Mouse (Mus musculus): ENCODE measurements around the gene Tnni2. TPM values are rescaled to one million over a fixed set of nuclear protein-coding genes. Genes with fewer than 3 reads are reported as not detected.
A peak's percentile ranks its signal among the peaks of the same experiment; 100 is the strongest.

The Tnni2 gene
- polyA plus RNA-seq, 1 experiment from 2014 or later: 4.3 TPM

DNA sequence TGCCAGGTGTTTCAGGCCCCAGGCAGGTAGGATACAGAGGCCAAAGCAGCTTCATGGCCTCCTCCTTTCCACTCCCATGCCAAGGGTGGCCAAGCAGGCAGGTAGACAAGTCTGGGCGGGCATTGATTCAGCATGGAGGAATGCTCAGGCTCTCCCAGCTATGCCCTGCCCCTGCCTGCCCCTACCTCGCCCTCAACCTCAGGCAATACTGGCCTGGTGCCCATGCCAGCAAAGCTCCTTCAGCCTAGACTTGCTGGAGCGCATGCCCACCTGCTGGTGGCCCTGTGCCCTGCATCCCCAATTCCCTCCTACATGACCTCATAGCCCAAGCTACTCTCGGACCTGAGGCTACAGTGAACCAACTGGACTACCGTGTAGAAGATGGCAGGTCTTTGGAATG, 4.3 kb upstream of the Tnni2 start:
- Histone ChIP-seq H3K36me3 (ENCODE audit: control insufficient read depth, insufficient read depth, low read length) (no peaks in the 10 kb centered on the region), H3K4me1 (ENCODE audit: control insufficient read depth, insufficient read depth, low read length) (peaks cover 39% of the 10 kb centered on the region), H3K9me3 (ENCODE audit: control insufficient read depth, low read length) (no peaks in the 10 kb centered on the region), H3K4me3 (ENCODE audit: low read length) (no peak overlapping the region), H3K4me2 (ENCODE audit: low read depth, low read length) (no peak overlapping the region), H3K27me3 (replicated peaks; ENCODE audit: control insufficient read depth, insufficient read depth, low read length) (no peaks in the 10 kb centered on the region), H3K27ac (ENCODE audit: low read length) (no peak overlapping the region), H3K9ac (ENCODE audit: low read depth, low read length) (no peak overlapping the region; the same call in 1 of the 2 replicates)
- no peak for ATAC-seq
- 91% methylated on average over 5 of the region's 5 CpGs for WGBS

- no peak overlapping the region; the same call in 1 of the 2 replicates for H3K27ac ChIP-seq (ENCODE audit: low read length)
- 83% methylated on average over 14 of the region's 14 CpGs for WGBS
Observed at GRCm38 (mm10) chr7:142439966-142440365, 1.6 kb upstream of the Tnni2 start.

DNA sequence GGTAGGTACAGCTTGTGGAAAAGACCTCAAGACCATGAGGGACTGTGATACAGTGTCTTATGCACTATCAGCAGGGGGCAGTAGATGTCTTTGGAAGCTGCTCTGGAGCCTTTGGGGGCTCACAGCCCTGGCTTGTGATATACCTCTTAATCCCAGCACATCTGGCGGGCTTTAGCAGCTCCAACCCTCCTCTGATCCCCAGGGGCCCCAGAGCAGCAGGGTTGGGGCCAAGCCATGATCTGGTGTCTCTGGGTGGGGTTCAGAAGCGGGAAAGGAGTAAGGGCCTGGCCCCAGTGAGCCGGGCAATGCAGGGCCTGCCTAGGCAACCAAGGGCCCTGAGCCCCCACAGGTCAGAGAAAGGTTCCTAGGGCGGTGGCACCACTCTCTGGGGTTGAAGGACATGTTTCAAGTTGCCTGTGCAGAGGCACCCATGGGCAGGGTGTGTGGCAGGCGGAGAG, 922 bp upstream of the Tnni2 start:
- ATAC-seq: peak; percentile 82
- no peak overlapping the region for H3K4me2 ChIP-seq (ENCODE audit: low read depth, low read length)
- H3K4me1 ChIP-seq (ENCODE audit: control insufficient read depth, insufficient read depth, low read length): peaks cover 20% of the 10 kb centered on the region
- 32% methylated on average over 5 of the region's 5 CpGs for WGBS
- peak overlapping the region; percentile 47 for H3K9ac ChIP-seq (ENCODE audit: low read depth, low read length)
- no peaks in the 10 kb centered on the region for H3K9me3 ChIP-seq (ENCODE audit: control insufficient read depth, low read length)
- no peaks in the 10 kb centered on the region for H3K27me3 ChIP-seq (replicated peaks; ENCODE audit: control insufficient read depth, insufficient read depth, low read length)
- no peaks in the 10 kb centered on the region for H3K36me3 ChIP-seq (ENCODE audit: control insufficient read depth, insufficient read depth, low read length)
- peak overlapping the region; percentile 46 for H3K27ac ChIP-seq (ENCODE audit: low read length)
- no peak overlapping the region for H3K4me3 ChIP-seq (ENCODE audit: low read length)

More at GRCm38 (mm10) chr7:142439966-142440365, 1.6 kb upstream of the Tnni2 start:
- no peaks in the 10 kb centered on the region for H3K9me3 ChIP-seq (ENCODE audit: control insufficient read depth, low read length)
- peak overlapping the region; percentile 7 for H3K9ac ChIP-seq (ENCODE audit: low read depth, low read length)
- no peak overlapping the region for H3K4me2 ChIP-seq (ENCODE audit: low read depth, low read length)
- H3K27me3 ChIP-seq (replicated peaks; ENCODE audit: control insufficient read depth, insufficient read depth, low read length): no peaks in the 10 kb centered on the region
- no peaks in the 10 kb centered on the region for H3K36me3 ChIP-seq (ENCODE audit: control insufficient read depth, insufficient read depth, low read length)
- no peak for ATAC-seq
- peaks cover 20% of the 10 kb centered on the region for H3K4me1 ChIP-seq (ENCODE audit: control insufficient read depth, insufficient read depth, low read length)
- H3K4me3 ChIP-seq (ENCODE audit: low read length): no peak overlapping the region

GRCm38 (mm10) chr7:142442081-142442907, 686 bp downstream of the Tnni2 start:
- H3K9me3 ChIP-seq (ENCODE audit: control insufficient read depth, low read length): no peaks in the 10 kb centered on the region
- no peak for ATAC-seq
- H3K27ac ChIP-seq (ENCODE audit: low read length): no peak overlapping the region
- no peak overlapping the region for H3K4me2 ChIP-seq (ENCODE audit: low read depth, low read length)
- no peaks in the 10 kb centered on the region for H3K36me3 ChIP-seq (ENCODE audit: control insufficient read depth, insufficient read depth, low read length)
- WGBS: 65% methylated on average over 9 of the region's 9 CpGs
- H3K4me1 ChIP-seq (ENCODE audit: control insufficient read depth, insufficient read depth, low read length): peaks cover 17% of the 10 kb centered on the region
- no peaks in the 10 kb centered on the region for H3K27me3 ChIP-seq (replicated peaks; ENCODE audit: control insufficient read depth, insufficient read depth, low read length)
- no peak overlapping the region for H3K4me3 ChIP-seq (ENCODE audit: low read length)
- H3K9ac ChIP-seq (ENCODE audit: low read depth, low read length): peak overlapping the region; percentile 11; the same call in 1 of the 2 replicates

DNA sequence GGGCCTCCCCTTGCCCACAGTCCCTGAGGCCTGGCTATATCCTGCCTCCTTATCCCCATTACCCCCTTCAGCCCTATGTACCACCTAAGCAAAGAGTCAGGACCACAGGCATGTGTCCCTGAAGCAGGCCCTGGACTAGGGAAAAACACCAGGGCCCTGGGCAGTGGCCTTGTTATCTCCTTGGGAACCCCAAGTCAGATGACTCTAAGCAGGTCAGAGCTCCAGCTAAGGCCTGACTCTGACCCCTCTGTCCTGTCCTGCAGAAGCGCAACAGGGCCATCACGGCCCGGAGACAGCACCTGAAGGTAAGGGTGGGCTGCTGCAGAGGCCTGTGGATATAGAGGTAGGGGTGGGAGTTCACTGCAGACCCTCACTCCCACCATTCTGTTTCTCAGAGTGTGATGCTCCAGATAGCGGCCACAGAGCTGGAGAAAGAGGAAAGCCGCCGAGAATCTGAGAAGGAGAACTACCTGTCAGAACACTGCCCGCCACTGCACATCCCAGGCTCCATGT, 1.4 kb downstream of the Tnni2 start:
- H3K9ac ChIP-seq (ENCODE audit: low read depth, low read length): no peak overlapping the region
- no peaks in the 10 kb centered on the region for H3K27me3 ChIP-seq (replicated peaks; ENCODE audit: control insufficient read depth, insufficient read depth, low read length)
- H3K4me2 ChIP-seq (ENCODE audit: low read depth, low read length): no peak overlapping the region
- no peak for ATAC-seq
- H3K9me3 ChIP-seq (ENCODE audit: control insufficient read depth, low read length): no peaks in the 10 kb centered on the region
- WGBS: 98% methylated on average over 7 of the region's 7 CpGs
- H3K4me3 ChIP-seq (ENCODE audit: low read length): no peak overlapping the region
- 0 out of 2 replicates have a peak overlapping the region, but pooled peaks have one; percentile 38 for H3K27ac ChIP-seq (ENCODE audit: low read length)
- peaks cover 15% of the 10 kb centered on the region for H3K4me1 ChIP-seq (ENCODE audit: control insufficient read depth, insufficient read depth, low read length)
- H3K36me3 ChIP-seq (ENCODE audit: control insufficient read depth, insufficient read depth, low read length): no peaks in the 10 kb centered on the region

DNA sequence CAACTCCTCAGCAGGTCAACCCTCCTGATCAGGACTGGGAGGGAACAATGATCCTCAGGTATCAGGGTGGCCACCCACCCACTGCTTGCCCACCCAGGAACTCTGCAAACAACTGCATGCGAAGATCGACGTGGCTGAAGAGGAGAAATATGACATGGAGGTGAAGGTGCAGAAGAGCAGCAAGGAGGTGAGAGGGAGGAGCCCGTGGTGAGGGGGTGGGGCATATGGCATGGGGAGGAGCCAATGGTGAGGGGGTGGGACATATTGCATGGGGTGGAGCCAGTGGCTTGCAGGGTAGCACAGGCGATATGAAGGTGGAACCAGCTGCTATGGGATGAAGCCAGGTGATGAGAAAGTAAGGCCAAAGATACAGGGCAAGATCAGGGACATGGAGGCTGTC, 1.9 kb downstream of the Tnni2 start:
- Histone ChIP-seq H3K4me3 (ENCODE audit: low read length) (no peak overlapping the region), H3K4me1 (ENCODE audit: control insufficient read depth, insufficient read depth, low read length) (peaks cover 15% of the 10 kb centered on the region), H3K36me3 (ENCODE audit: control insufficient read depth, insufficient read depth, low read length) (no peaks in the 10 kb centered on the region), H3K27me3 (replicated peaks; ENCODE audit: control insufficient read depth, insufficient read depth, low read length) (no peaks in the 10 kb centered on the region), H3K4me2 (ENCODE audit: low read depth, low read length) (no peak overlapping the region), H3K9me3 (ENCODE audit: control insufficient read depth, low read length) (no peaks in the 10 kb centered on the region), H3K9ac (ENCODE audit: low read depth, low read length) (no peak overlapping the region), H3K27ac (ENCODE audit: low read length) (no peak overlapping the region)
- no peak for ATAC-seq
- 80% methylated on average over 5 of the region's 5 CpGs for WGBS

GRCm38 (mm10) chr7:142444171-142444570, 2.6 kb downstream of the Tnni2 start:
- H3K27me3 ChIP-seq (replicated peaks; ENCODE audit: control insufficient read depth, insufficient read depth, low read length): no peaks in the 10 kb centered on the region
- H3K27ac ChIP-seq (ENCODE audit: low read length): no peak overlapping the region
- no peak overlapping the region for H3K4me2 ChIP-seq (ENCODE audit: low read depth, low read length)
- no peak overlapping the region for H3K9ac ChIP-seq (ENCODE audit: low read depth, low read length)
- WGBS: 94% methylated on average over 6 of the region's 6 CpGs
- ATAC-seq: no peak
- no peak overlapping the region for H3K4me3 ChIP-seq (ENCODE audit: low read length)
- H3K4me1 ChIP-seq (ENCODE audit: control insufficient read depth, insufficient read depth, low read length): peaks cover 15% of the 10 kb centered on the region
- no peaks in the 10 kb centered on the region for H3K36me3 ChIP-seq (ENCODE audit: control insufficient read depth, insufficient read depth, low read length)
- no peaks in the 10 kb centered on the region for H3K9me3 ChIP-seq (ENCODE audit: control insufficient read depth, low read length)

GRCm38 (mm10) chr7:142445324-142445723, 3.7 kb downstream of the Tnni2 start:
- H3K27ac ChIP-seq (ENCODE audit: low read length): no peak overlapping the region
- no peaks in the 10 kb centered on the region for H3K27me3 ChIP-seq (replicated peaks; ENCODE audit: control insufficient read depth, insufficient read depth, low read length)
- no peak overlapping the region for H3K9ac ChIP-seq (ENCODE audit: low read depth, low read length)
- H3K9me3 ChIP-seq (ENCODE audit: control insufficient read depth, low read length): no peaks in the 10 kb centered on the region
- no peak overlapping the region for H3K4me2 ChIP-seq (ENCODE audit: low read depth, low read length)
- H3K4me1 ChIP-seq (ENCODE audit: control insufficient read depth, insufficient read depth, low read length): peaks cover 15% of the 10 kb centered on the region
- WGBS: 90% methylated on average over 6 of the region's 6 CpGs
- no peak overlapping the region for H3K4me3 ChIP-seq (ENCODE audit: low read length)
- no peak for ATAC-seq
- H3K36me3 ChIP-seq (ENCODE audit: control insufficient read depth, insufficient read depth, low read length): no peaks in the 10 kb centered on the region

DNA sequence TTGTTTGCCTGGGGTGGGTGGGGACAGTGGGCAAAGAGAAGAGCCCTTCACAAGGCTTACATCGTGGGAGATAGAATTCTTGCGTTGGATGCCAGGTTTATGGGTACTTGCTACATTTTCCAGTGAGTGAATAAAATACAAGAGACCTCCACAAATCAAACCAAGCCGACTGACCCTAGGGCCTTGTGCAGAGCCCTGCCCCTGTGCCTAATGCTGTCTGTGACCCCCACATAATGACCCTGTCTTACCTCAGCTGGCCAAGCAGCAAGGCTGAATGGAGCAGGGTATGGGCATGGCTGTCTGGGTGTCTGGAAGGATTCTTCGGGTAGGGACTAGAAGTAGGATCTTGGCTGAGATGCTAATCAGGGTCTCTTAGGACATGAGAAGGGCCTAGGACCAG, 4.7 kb downstream of the Tnni2 start:
- ATAC-seq: no peak
- H3K36me3 ChIP-seq (ENCODE audit: control insufficient read depth, insufficient read depth, low read length): no peaks in the 10 kb centered on the region
- no peaks in the 10 kb centered on the region for H3K9me3 ChIP-seq (ENCODE audit: control insufficient read depth, low read length)
- H3K4me2 ChIP-seq (ENCODE audit: low read depth, low read length): no peak overlapping the region
- WGBS: 83% methylated on average over 4 of the region's 4 CpGs
- H3K4me1 ChIP-seq (ENCODE audit: control insufficient read depth, insufficient read depth, low read length): peaks cover 8% of the 10 kb centered on the region; the same call in 1 of the 2 replicates
- no peak overlapping the region for H3K27ac ChIP-seq (ENCODE audit: low read length)
- H3K27me3 ChIP-seq (replicated peaks; ENCODE audit: control insufficient read depth, insufficient read depth, low read length): no peaks in the 10 kb centered on the region
- H3K4me3 ChIP-seq (ENCODE audit: low read length): no peak overlapping the region
- no peak overlapping the region for H3K9ac ChIP-seq (ENCODE audit: low read depth, low read length)
